Mouse (Mus musculus) T-helper 1 cell (primary cell): Measurements from ENCODE around the gene Gm20831.
"Not testable (repeated sequence)": the region's sequence is repeated elsewhere in the genome, so short reads cannot be mapped to it uniquely, and the experiment has no call there.

Experiments
- in situ Hi-C: fragments of 300-600 bp; cut with MboI, MseI; formaldehyde crosslinking; loops from one replicate; pipeline ENCODE4 v1.15.1; 2025; ENCODE audit warnings: high pct_unique_total_duplicates

Gm20831 gene

DNA sequence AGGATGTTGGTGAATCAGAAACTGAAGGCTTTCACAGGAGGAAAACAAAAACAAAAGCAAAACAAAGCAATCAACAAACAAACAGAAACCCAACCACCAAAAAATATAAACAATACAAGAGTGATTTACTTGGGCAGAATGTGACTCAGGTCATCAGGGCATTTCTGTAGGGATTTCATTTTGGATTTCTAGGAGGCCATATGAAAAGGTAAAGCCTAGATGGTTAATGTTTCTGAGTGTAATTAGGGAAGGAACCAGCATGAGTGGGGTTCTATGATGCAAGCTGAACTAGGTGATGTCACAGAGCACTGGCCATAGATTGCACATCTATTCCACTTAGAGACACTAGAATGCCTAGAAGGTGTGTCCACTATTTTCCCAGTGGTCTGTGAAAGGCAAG lies at the start of gene Gm20831, which contains the start of gene Gm20772:
TSS of gene Gm20831 (plus strand) at position 301 of the 400 bp plus-strand sequence.
TSS of gene Gm20772 (plus strand) at position 301 of the 400 bp plus-strand sequence.
- in situ Hi-C loops, result not testable (repeated sequence)

GRCm38 (mm10) chrY:17846166-17846565 lies 28.4 kb upstream of the Gm20831 start, which contains the start of gene Gm21904:
TSS of gene Gm21904 (minus strand) at chrY:17846266.
- in situ Hi-C loops, result not testable (repeated sequence)

DNA sequence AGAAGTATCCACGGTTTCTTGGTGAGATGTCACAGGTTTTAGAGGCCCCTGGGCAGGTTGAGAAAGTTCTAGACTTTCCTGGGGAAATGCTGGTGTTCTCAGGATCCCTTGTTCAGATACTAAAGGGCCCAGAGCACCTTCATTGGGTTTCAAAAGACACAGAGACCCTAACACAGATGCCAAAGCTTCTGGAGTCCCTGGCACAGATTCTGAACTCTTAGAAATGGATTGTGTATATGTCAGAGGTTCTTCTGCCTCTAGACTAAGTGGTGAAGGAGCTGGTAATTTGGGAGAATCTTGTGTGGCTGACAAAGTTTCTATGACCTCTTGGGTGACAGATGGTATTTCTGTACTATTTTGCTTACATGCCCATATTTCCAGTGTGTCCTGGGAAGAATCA lies 62.7 kb downstream of the Gm20831 start, which contains the start of gene Srsy:
TSS of gene Srsy (minus strand) at position 101 of the 400 bp plus-strand sequence.
- in situ Hi-C loops, result not testable (repeated sequence)
